ENCODE assay signal across 15 mouse cellular contexts in the genomic region with DNA sequence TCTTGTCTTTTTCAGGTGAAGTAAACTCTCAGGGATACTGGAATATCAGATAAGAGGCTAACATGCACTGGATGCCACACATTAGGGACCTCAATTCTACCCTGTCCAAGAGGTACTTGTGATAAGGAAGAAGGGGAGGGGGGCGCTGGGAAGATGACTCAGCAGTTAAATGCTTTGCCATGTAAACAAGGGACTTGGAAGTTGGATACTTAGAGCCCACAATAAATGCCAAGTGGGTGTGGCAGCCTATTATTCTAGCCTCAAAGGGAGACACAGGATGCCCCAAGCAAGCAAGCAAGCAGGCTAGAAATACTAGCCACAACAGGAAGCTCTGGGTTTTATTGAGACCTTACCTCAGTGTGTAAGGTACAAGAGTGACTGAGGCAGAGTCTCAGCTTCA. TPM values are rescaled to one million over a fixed set of nuclear protein-coding genes. Genes with fewer than 3 reads are reported as not detected.
DNase-seq lines count a peak whose midpoint lies in the region; ATAC-seq and TF ChIP-seq lines count a peak whose summit lies in the region.
"Had no signal": no experiment of that assay in that cellular context is flagged by ENCODE, and none has a peak within 500 bp of the region (broad histone marks: within the 10 kb centered on the region; RNA-seq: fewer than 3 reads in every experiment).

No protein-coding gene starts in this region.

- TF ChIP-seq EP300 in ES-Bruce4 (IDR thresholded peaks at IDR 0.05; ENCODE audit: insufficient read depth, low read depth, low read length) = no peak

- peaks cover 11% of the 10 kb centered on the region for H3K4me1 ChIP-seq in heart, embryonic 13.5 days
- peaks cover 7% of the 10 kb centered on the region; the same call in 1 of the 2 replicates for H3K4me1 ChIP-seq in heart, embryonic 11.5 days (ENCODE audit: control insufficient read depth, insufficient read depth, low read length)
- H3K4me1 ChIP-seq in ES-Bruce4 (ENCODE audit: control insufficient read depth, insufficient read depth, low read length) = peaks cover 2% of the 10 kb centered on the region

- no peak overlapping the region for H3K27ac ChIP-seq in heart, embryonic 13.5 days (replicated peaks)
- no peak overlapping the region for H3K27ac ChIP-seq in heart, embryonic 11.5 days (ENCODE audit: low read depth, low read length)
- H3K27ac ChIP-seq in ES-Bruce4 (ENCODE audit: insufficient read depth, low read length) = peak overlapping the region; percentile 87
- H3K27ac ChIP-seq: embryonic facial prominence, embryonic 13.5 days; hindbrain, embryonic 12.5 days; midbrain, embryonic 12.5 days had no signal

- H3K4me3 ChIP-seq in heart, embryonic 13.5 days = no peak overlapping the region
- H3K4me3 ChIP-seq in heart, embryonic 11.5 days (ENCODE audit: low read depth, low read length) = no peak overlapping the region
- no peak overlapping the region for H3K4me3 ChIP-seq in ES-Bruce4 (ENCODE audit: low read depth, low read length)
- H3K4me3 ChIP-seq: embryonic facial prominence, embryonic 13.5 days; hindbrain, embryonic 12.5 days; midbrain, embryonic 12.5 days had no signal

- no peaks in the 10 kb centered on the region for H3K9me3 ChIP-seq in heart, embryonic 13.5 days
- no peaks in the 10 kb centered on the region for H3K9me3 ChIP-seq in heart, embryonic 11.5 days (replicated peaks; ENCODE audit: control insufficient read depth, low read length)
- H3K9me3 ChIP-seq in ES-Bruce4 (replicated peaks; ENCODE audit: control insufficient read depth, insufficient read depth, low read length, poor library complexity, severe bottlenecking) = no peaks in the 10 kb centered on the region
- H3K9me3 ChIP-seq: embryonic facial prominence, embryonic 13.5 days; hindbrain, embryonic 12.5 days; midbrain, embryonic 12.5 days had no signal

- H3K27me3 ChIP-seq in heart, embryonic 13.5 days (replicated peaks) = no peaks in the 10 kb centered on the region
- H3K27me3 ChIP-seq in heart, embryonic 11.5 days (ENCODE audit: control insufficient read depth, insufficient read depth, low read length) = no peaks in the 10 kb centered on the region
- H3K27me3 ChIP-seq in ES-Bruce4 (ENCODE audit: control insufficient read depth, insufficient read depth, low read length, poor library complexity, severe bottlenecking) = no peaks in the 10 kb centered on the region
- H3K27me3 ChIP-seq: embryonic facial prominence, embryonic 13.5 days; hindbrain, embryonic 12.5 days; midbrain, embryonic 12.5 days had no signal

- peak; percentile 33 for DNase-seq in 416B (ENCODE audit: low read depth)
- DNase-seq in induced T-regulatory cell, adult 2 months (ENCODE audit: low read depth) = peak; percentile 46
- DNase-seq in gastrocnemius, postnatal 10 days = no peak
- DNase-seq in right cerebral cortex, postnatal 36 days (ENCODE audit: low spot score in 2 of 2) = no peak
- DNase-seq: kidney, adult 11 months; layer of hippocampus, adult 9-11 months; thymus, postnatal 36 days had no signal

- no peak for TF ChIP-seq CTCF in ES-Bruce4 (IDR thresholded peaks at IDR 0.05; ENCODE audit: low read depth, low read length)

- no peak for ATAC-seq in heart, embryonic 13.5 days (ENCODE audit: extremely low read depth, insufficient number of reproducible peaks, low FRiP score, low TSS enrichment)
- no peak for ATAC-seq in heart, embryonic 11.5 days (replicated peaks; ENCODE audit: insufficient number of reproducible peaks, low FRiP score, low TSS enrichment)
- ATAC-seq: lung, postnatal 0 days had no signal

- TF ChIP-seq POLR2A in ES-Bruce4 (IDR thresholded peaks at IDR 0.05; ENCODE audit: insufficient read depth, low read length) = no peak

- peaks cover 83% of the 10 kb centered on the region for H3K36me3 ChIP-seq in heart, embryonic 13.5 days
- H3K36me3 ChIP-seq in heart, embryonic 11.5 days (ENCODE audit: control insufficient read depth, insufficient read depth, low read length) = peaks cover 43% of the 10 kb centered on the region
- H3K36me3 ChIP-seq in ES-Bruce4 (ENCODE audit: control insufficient read depth, insufficient read depth, low read length, poor library complexity, severe bottlenecking) = peaks cover 67% of the 10 kb centered on the region

- H3K4me2 ChIP-seq in heart, embryonic 13.5 days = no peak overlapping the region
- no peak overlapping the region for H3K4me2 ChIP-seq in heart, embryonic 11.5 days
- H3K4me2 ChIP-seq: embryonic facial prominence, embryonic 13.5 days; hindbrain, embryonic 12.5 days; midbrain, embryonic 12.5 days had no signal

- 0 out of 2 replicates have a peak overlapping the region, but pooled peaks have one; percentile 19 for H3K9ac ChIP-seq in heart, embryonic 13.5 days
- no peak overlapping the region for H3K9ac ChIP-seq in heart, embryonic 11.5 days (ENCODE audit: low read depth, low read length)
- no peak overlapping the region for H3K9ac ChIP-seq in ES-Bruce4 (ENCODE audit: low read depth, poor library complexity, severe bottlenecking)
- H3K9ac ChIP-seq: embryonic facial prominence, embryonic 13.5 days; hindbrain, embryonic 12.5 days; midbrain, embryonic 12.5 days had no signal

- 60% methylated on average over 1 of the region's 1 CpGs for WGBS in heart, embryonic 13.5 days
- 67% methylated on average over 1 of the region's 1 CpGs for WGBS in heart, embryonic 11.5 days (ENCODE audit: insufficient replicate concordance)

RNA-seq across cellular contexts. Expression of gene Maz, which starts 4.4 kb away (rescaled TPM):
- 31.0 and 34.5 TPM in 2 replicates for polyA plus RNA-seq in heart, embryonic 13.5 days (2015; fragmentation: Nextera tagmentation; extraction: Ambion mirVana)
- polyA plus RNA-seq in heart, embryonic 11.5 days (2014; fragmentation: Nextera tagmentation; extraction: Ambion mirVana) = 38.6 and 44.1 TPM in 2 replicates
- 117 and 123 TPM in 2 replicates for polyA plus RNA-seq in ES-Bruce4 (2011; ENCODE audit: insufficient read depth, insufficient read length, low read depth, missing spikeins)
- 10 to 100 TPM; 75.6 to 92.8 TPM for total RNA-seq in gastrocnemius, postnatal 10 days (2021)

RNA-seq across cellular contexts. Expression of gene Prrt2, which starts 10.2 kb away (rescaled TPM):
- 1.6 TPM in 2 replicates for polyA plus RNA-seq in heart, embryonic 13.5 days (2015; fragmentation: Nextera tagmentation; extraction: Ambion mirVana)
- 4.5 and 5.0 TPM in 2 replicates for polyA plus RNA-seq in heart, embryonic 11.5 days (2014; fragmentation: Nextera tagmentation; extraction: Ambion mirVana)
- polyA plus RNA-seq in ES-Bruce4 (2011; ENCODE audit: insufficient read depth, insufficient read length, low read depth, missing spikeins) = 3.5 and 6.7 TPM in 2 replicates
- total RNA-seq in gastrocnemius, postnatal 10 days (2021) = 1 to 10 TPM; 1.9 to 4.6 TPM

RNA-seq across cellular contexts. Expression of gene Gm42742, which starts 10.3 kb away (rescaled TPM):
- polyA plus RNA-seq in heart, embryonic 13.5 days (2015; fragmentation: Nextera tagmentation; extraction: Ambion mirVana) = 13.8 and 25.7 TPM in 2 replicates
- polyA plus RNA-seq in heart, embryonic 11.5 days (2014; fragmentation: Nextera tagmentation; extraction: Ambion mirVana) = 36.6 and 40.9 TPM in 2 replicates
- polyA plus RNA-seq in ES-Bruce4 (2011; ENCODE audit: insufficient read depth, insufficient read length, low read depth, missing spikeins) = 2.2 and 23.9 TPM in 2 replicates
- 10 to 100 TPM; 17.5 to 23.1 TPM for total RNA-seq in gastrocnemius, postnatal 10 days (2021)

RNA-seq across cellular contexts. Expression of gene Kif22, which starts 11.0 kb away (rescaled TPM):
- polyA plus RNA-seq in heart, embryonic 13.5 days (2015; fragmentation: Nextera tagmentation; extraction: Ambion mirVana) = 72.4 and 79.2 TPM in 2 replicates
- polyA plus RNA-seq in heart, embryonic 11.5 days (2014; fragmentation: Nextera tagmentation; extraction: Ambion mirVana) = 97.7 and 103 TPM in 2 replicates
- 106 and 109 TPM in 2 replicates for polyA plus RNA-seq in ES-Bruce4 (2011; ENCODE audit: insufficient read depth, insufficient read length, low read depth, missing spikeins)
- 10 to 100 TPM; 10.8 to 12.5 TPM for total RNA-seq in gastrocnemius, postnatal 10 days (2021)

RNA-seq across cellular contexts. Expression of gene Pagr1a, which starts 14.1 kb away (rescaled TPM):
- 55.6 and 76.2 TPM in 2 replicates for polyA plus RNA-seq in heart, embryonic 13.5 days (2015; fragmentation: Nextera tagmentation; extraction: Ambion mirVana)
- polyA plus RNA-seq in heart, embryonic 11.5 days (2014; fragmentation: Nextera tagmentation; extraction: Ambion mirVana) = 50.9 and 53.2 TPM in 2 replicates
- 12.7 and 27.9 TPM in 2 replicates for polyA plus RNA-seq in ES-Bruce4 (2011; ENCODE audit: insufficient read depth, insufficient read length, low read depth, missing spikeins)
- total RNA-seq in gastrocnemius, postnatal 10 days (2021) = 1 to 10 TPM; 2.5 to 8.2 TPM
- total RNA-seq: common myeloid progenitor, adult 5-6 weeks had no signal

Comparison
In these comparisons a context has a peak if more than half of its experiments do, and no peak if none do; other contexts are left out.
1. DNase-seq: peak in 416B (single experiment) and induced T-regulatory cell, adult 2 months (single experiment); none in gastrocnemius, postnatal 10 days (single experiment) and right cerebral cortex, postnatal 36 days (0 of 2).